11 mouse cellular contexts compared by ENCODE assay signal in genomic region chr1:132799258-132799657, GRCm38 (mm10). TPM values are rescaled to one million over a fixed set of nuclear protein-coding genes. Genes with fewer than 3 reads are reported as not detected.
DNase-seq lines count a peak whose midpoint lies in the region; TF ChIP-seq lines count a peak whose summit lies in the region.
"Had no signal": no experiment of that assay in that cellular context is flagged by ENCODE, and none has a peak within 500 bp of the region (broad histone marks: within the 10 kb centered on the region; RNA-seq: fewer than 3 reads in every experiment).

No protein-coding gene starts in this region.

- no peak for TF ChIP-seq POLR2A in cerebellum, adult 2 months (IDR thresholded peaks at IDR 0.05; ENCODE audit: borderline replicate concordance, insufficient read depth, low read length)

- H3K4me1 ChIP-seq in heart, embryonic 10.5 days, result 0 out of 2 replicates have a peak, but pooled peaks cover 4% of the 10 kb centered on the region
- H3K4me1 ChIP-seq in cerebellum, adult 2 months (ENCODE audit: control insufficient read depth, insufficient read depth, low read length), result peaks cover 8% of the 10 kb centered on the region

- peak; percentile 83 for DNase-seq in heart, embryonic 10.5 days (ENCODE audit: low spot score)
- DNase-seq in heart, postnatal 25 days (ENCODE audit: low spot score), result no peak
- DNase-seq in thymus, postnatal 0 days (ENCODE audit: low spot score), result peak; percentile 21
- DNase-seq in thymus, postnatal 4 days, result no peak
- peak; percentile 10 for DNase-seq in induced T-regulatory cell, adult 2 months (ENCODE audit: low read depth)
- DNase-seq in cerebellum, adult 2 months, result no peak
- DNase-seq in spleen, postnatal 10 days (ENCODE audit: low spot score in 2 of 2), result no peak
- no peak for DNase-seq in urinary bladder, postnatal 4 days (ENCODE audit: low spot score in 2 of 2)
- DNase-seq: cerebellum, adult 9-11 months; gastrocnemius, postnatal 36 days had no signal

- H3K27ac ChIP-seq in heart, embryonic 10.5 days, result no peak overlapping the region
- H3K27ac ChIP-seq in cerebellum, adult 2 months (ENCODE audit: insufficient read depth, low read length), result no peak overlapping the region
- H3K27ac ChIP-seq: macrophage had no signal

- H3K4me3 ChIP-seq in heart, embryonic 10.5 days, result no peak overlapping the region
- H3K4me3 ChIP-seq in cerebellum, adult 2 months (replicated peaks; ENCODE audit: insufficient read depth, low read depth, low read length), result no peak overlapping the region

- H3K9me3 ChIP-seq in heart, embryonic 10.5 days, result no peaks in the 10 kb centered on the region

- intact Hi-C loops in heart, postnatal 25 days (cut with DNase I), result no loop called here

- peaks cover 27% of the 10 kb centered on the region for H3K27me3 ChIP-seq in heart, embryonic 10.5 days (ENCODE audit: insufficient read depth, poor library complexity, severe bottlenecking)
- H3K27me3 ChIP-seq in cerebellum, adult 2 months (ENCODE audit: control insufficient read depth, insufficient read depth, low read length), result no peaks in the 10 kb centered on the region

- no peaks in the 10 kb centered on the region for H3K36me3 ChIP-seq in heart, embryonic 10.5 days

- 3% methylated on average over 6 of the region's 6 CpGs for WGBS in heart, embryonic 10.5 days
- WGBS in cerebellum, adult 2 months, result 68% methylated on average over 6 of the region's 6 CpGs

- TF ChIP-seq CTCF in cerebellum, adult 2 months (IDR thresholded peaks at IDR 0.05; ENCODE audit: borderline replicate concordance, insufficient read depth, low read depth, low read length), result no peak

RNA-seq across cellular contexts. Expression of gene Nfasc, which starts 57.7 kb away (rescaled TPM):
- polyA plus RNA-seq in heart, embryonic 10.5 days (2016; fragmentation: Nextera tagmentation; extraction: Ambion mirVana), result 0.22 and 0.84 TPM in 2 replicates
- total RNA-seq in heart, postnatal 25 days (2021), result under 1 TPM; 0.20 to 0.34 TPM
- polyA plus RNA-seq in thymus, postnatal 0 days (2015; fragmentation: Nextera tagmentation; extraction: Ambion mirVana), result 0.30 and 0.39 TPM in 2 replicates
- polyA plus RNA-seq in cerebellum, adult 2 months (2012; rRNA removed), result 120 and 122 TPM in 2 replicates
- polyA plus RNA-seq: macrophage had no signal

Comparison
In these comparisons a context has a peak if more than half of its experiments do, and no peak if none do; other contexts are left out.
1. DNase-seq: peak in heart, embryonic 10.5 days (single experiment), thymus, postnatal 0 days (single experiment) and induced T-regulatory cell, adult 2 months (single experiment); none in heart, postnatal 25 days (single experiment), thymus, postnatal 4 days (single experiment), cerebellum, adult 2 months (0 of 2), spleen, postnatal 10 days (0 of 2) and urinary bladder, postnatal 4 days (0 of 2).
2. RNA of gene Nfasc, which starts 57.7 kb away (polyA plus RNA-seq): 120 to 122 TPM in cerebellum, adult 2 months; 0.22 to 0.84 TPM in heart, embryonic 10.5 days and 0.30 to 0.39 TPM in thymus, postnatal 0 days; every median in the first group is over 10 times any median in the second.